Mouse (Mus musculus) kidney, adult 10 weeks (tissue): ENCODE results near the gene Hba-a1. TPM values are rescaled to one million over a fixed set of nuclear protein-coding genes. Genes with fewer than 3 reads are reported as not detected.

Source experiments
- polyA plus RNA-seq: library from polyadenylated mRNA; stranded (reverse); fragments of 350-450 nt; fragmentation: Illumina TruSeq; extraction: RNeasy Lipid Tissue Mini Kit (QIAGEN cat#74804); gene quantifications from one replicate; pipeline ENCODE4 v1.2.3, GENCODE M21; 2014; ENCODE audit warnings: low read depth, low replicate concordance

Gene Hba-a1
- polyA plus RNA-seq: 2.9 TPM

DNA sequence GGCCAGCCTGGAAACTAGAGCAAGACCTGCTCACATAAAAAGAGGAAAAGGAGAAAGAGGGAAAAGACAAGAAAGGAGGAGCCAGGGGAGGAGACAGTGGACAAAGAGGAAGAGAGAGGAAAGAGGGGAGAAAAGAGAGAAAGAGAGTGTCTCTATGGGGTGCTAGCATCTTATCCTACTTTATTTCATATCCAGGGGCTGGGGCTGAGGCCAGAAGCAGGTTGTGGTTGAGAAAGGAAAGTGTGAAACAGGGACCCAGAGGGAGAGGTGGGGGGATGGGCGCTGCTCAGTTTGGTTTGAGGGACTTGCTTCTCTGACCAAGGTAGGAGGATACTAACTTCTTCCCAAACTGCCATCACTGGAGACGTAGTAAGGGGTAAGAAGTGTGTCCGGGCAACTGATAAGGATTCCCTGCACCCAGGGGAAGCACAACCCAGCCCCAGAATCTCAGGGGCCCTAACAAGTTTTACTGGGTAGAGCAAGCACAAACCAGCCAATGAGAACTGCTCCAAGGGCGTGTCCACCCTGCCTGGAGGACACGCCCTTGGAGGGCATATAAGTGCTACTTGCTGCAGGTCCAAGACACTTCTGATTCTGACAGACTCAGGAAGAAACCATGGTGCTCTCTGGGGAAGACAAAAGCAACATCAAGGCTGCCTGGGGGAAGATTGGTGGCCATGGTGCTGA lies at the start of gene Hba-a1:
Gene Hba-a1, plus strand, starts transcription at position 421 of the 687 bp plus-strand sequence.

DNA sequence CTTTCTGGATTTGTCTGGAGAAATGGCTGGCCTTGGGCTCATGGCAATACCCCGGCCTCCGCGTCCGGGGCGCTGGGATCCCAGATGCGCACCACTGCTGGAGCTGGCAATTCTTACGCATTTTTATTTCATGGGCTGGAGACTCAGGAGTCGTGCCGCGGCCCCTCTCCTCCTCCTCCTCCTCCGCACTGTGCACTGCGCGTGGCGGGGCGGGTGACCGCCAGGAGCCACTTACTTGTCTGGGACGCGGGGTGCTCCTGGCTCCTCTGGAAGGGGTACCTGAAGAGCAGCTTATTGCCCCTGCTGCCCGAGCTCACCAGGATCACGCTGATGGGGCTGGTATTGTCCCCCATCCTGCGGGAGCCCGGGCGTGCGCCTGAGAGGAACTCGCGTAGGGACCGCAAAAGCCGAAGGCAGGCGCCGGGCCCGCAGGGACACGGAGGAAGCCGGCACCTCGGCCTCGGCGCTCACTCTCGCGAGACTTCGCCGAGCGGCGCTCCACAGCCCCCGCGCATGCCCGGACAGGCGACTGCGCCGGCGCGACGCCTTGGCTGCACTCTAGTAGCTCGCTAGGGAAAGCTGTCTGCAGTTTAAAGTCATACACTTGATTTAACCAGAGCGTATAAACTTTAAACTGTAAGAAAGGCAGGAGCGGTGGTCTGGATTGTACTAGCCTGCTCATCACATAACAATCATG lies 16.0 kb upstream of the Hba-a1 start, which contains the start of gene Nprl3:
Gene Nprl3, minus strand, starts transcription at position 520 of the 697 bp plus-strand sequence.

DNA sequence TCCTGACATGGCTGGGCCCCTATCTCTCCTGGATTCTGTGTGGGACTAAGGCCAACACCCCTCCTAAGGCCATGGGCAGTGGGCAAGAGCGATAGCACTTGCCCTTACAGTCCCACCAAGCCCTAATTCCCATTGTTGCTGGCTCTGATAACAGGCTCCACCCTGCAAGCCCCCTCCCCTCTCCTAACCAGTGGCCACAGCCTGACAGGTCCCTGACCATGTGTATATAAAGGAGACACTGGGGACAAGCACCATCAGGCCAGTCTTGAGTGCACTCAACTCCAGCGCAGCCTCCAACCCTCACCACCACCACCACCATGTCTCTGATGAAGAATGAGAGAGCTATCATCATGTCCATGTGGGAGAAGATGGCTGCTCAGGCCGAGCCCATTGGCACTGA lies 7.0 kb upstream of the Hba-a1 start, which contains the start of gene Hba-x:
Gene Hba-x, plus strand, starts transcription at position 54 of the 400 bp plus-strand sequence.

DNA sequence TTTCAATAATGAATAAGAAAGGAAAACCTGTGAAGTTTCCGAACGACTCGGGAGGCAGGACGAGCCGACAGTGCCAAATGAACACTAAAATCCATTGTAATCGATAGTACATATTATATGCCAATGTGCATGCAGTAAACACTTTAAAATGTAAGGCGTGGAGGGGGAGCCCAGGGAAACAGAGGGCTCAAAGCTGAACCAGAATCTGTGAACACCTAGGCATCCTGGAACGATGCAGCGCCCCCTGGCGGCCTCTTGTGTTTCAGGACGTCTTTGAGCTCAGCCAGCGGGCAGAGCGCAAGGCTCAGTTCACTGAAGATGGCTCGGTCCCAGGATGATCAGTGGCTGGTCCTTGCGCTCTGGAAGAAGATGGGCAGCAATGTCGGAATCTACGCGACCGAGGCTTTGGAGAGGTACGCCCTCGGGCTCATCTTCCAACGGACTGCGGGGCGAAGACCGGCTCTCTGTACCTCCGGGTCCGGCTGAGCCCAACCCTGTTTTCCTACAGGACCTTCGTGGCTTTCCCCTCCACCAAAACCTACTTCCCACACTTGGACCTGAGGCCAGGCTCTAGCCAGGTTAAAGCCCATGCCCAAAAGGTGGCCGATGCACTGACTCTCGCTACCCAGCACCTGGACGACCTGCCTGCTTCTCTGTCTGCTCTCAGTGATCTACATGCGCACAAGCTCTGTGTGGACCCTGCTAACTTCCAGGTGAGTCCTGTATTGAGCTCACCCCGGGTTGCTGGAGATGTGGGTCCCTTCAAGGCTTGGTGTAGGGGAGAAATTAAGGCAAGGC lies 3.6 kb downstream of the Hba-a1 start, which contains the start of gene Hbq1b:
Gene Hbq1b, plus strand, starts transcription at position 271 of the 798 bp plus-strand sequence.

DNA sequence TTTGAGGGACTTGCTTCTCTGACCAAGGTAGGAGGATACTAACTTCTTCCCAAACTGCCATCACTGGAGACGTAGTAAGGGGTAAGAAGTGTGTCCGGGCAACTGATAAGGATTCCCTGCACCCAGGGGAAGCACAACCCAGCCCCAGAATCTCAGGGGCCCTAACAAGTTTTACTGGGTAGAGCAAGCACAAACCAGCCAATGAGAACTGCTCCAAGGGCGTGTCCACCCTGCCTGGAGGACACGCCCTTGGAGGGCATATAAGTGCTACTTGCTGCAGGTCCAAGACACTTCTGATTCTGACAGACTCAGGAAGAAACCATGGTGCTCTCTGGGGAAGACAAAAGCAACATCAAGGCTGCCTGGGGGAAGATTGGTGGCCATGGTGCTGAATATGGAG lies 12.9 kb downstream of the Hba-a1 start, which contains the start of gene Hba-a2:
Gene Hba-a2, plus strand, starts transcription at position 287 of the 400 bp plus-strand sequence.

DNA sequence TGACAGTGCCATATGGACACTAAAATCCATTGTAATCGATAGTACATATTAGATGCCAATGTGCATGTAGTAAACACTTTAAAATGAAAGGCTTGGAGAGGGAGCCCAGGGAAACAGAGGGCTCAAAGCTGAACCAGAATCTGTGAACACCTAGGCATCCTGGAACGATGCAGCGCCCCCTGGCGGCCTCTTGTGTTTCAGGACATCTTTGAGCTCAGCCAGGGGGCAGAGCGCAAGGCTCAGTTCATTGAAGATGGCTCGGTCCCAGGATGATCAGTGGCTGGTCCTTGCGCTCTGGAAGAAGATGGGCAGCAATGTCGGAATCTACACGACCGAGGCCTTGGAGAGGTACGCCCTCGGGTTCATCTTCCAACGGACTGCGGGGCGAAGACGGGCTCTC lies 16.6 kb downstream of the Hba-a1 start, which contains the start of gene Hbq1a:
Gene Hbq1a, plus strand, starts transcription at position 205 of the 400 bp plus-strand sequence.

Other genes starting within 250 kb of the Hba-a1 start
- not detected for gene Il9r, start 83.2 kb upstream of the Hba-a1 start, polyA plus RNA-seq
- gene Snrnp25, start 78.1 kb upstream of the Hba-a1 start, polyA plus RNA-seq: 1.4 TPM
- gene Rhbdf1, start 61.2 kb upstream of the Hba-a1 start, polyA plus RNA-seq: 0.53 TPM
- gene Mpg, start 57.0 kb upstream of the Hba-a1 start, polyA plus RNA-seq: 5.7 TPM
- gene Nprl3, start 15.8 kb upstream of the Hba-a1 start, polyA plus RNA-seq: 4.0 TPM
- not detected for gene Hba-x, start 7.1 kb upstream of the Hba-a1 start, polyA plus RNA-seq
- gene Hbq1b, start 3.5 kb downstream of the Hba-a1 start, polyA plus RNA-seq: not detected
- 40.1 TPM for gene Hba-a2, start 13.0 kb downstream of the Hba-a1 start, polyA plus RNA-seq
- gene Hbq1a, start 16.6 kb downstream of the Hba-a1 start, polyA plus RNA-seq: not detected
- 0.49 TPM for gene Sh3pxd2b, start 64.3 kb downstream of the Hba-a1 start, polyA plus RNA-seq
- 1.4 TPM for gene Ubtd2, start 171.9 kb downstream of the Hba-a1 start, polyA plus RNA-seq
- gene Efcab9, start 248.6 kb downstream of the Hba-a1 start, polyA plus RNA-seq: not detected
- gene Stk10, start 249.8 kb downstream of the Hba-a1 start, polyA plus RNA-seq: 0.44 TPM